26 mouse cellular contexts compared by ENCODE assay signal in genomic region chr2:64534869-64535268, GRCm38 (mm10).
DNase-seq lines count a peak whose midpoint lies in the region; ATAC-seq lines count a peak whose summit lies in the region.
"Had no signal": no experiment of that assay in that cellular context is flagged by ENCODE, and none has a peak within 500 bp of the region (broad histone marks: within the 10 kb centered on the region; RNA-seq: fewer than 3 reads in every experiment).

No protein-coding gene starts in this region.

- no peak for ATAC-seq in hindbrain, embryonic 15.5 days (ENCODE audit: low FRiP score, low read depth)
- no peak for ATAC-seq in hindbrain, embryonic 13.5 days (ENCODE audit: low FRiP score)
- ATAC-seq in lung, embryonic 16.5 days (ENCODE audit: low read depth), result peak; percentile 68
- no peak for ATAC-seq in embryonic facial prominence, embryonic 15.5 days (ENCODE audit: insufficient number of reproducible peaks, low FRiP score, low TSS enrichment, low read depth)
- ATAC-seq: CD4-positive, CD25-positive, alpha-beta regulatory T cell, adult 4 months; forebrain, embryonic 16.5 days; intestine, embryonic 15.5 days; liver, embryonic 12.5 days; liver, postnatal 0 days; midbrain, embryonic 13.5 days had no signal

- no peaks in the 10 kb centered on the region for H3K9me3 ChIP-seq in hindbrain, embryonic 15.5 days
- no peaks in the 10 kb centered on the region for H3K9me3 ChIP-seq in hindbrain, embryonic 13.5 days
- no peaks in the 10 kb centered on the region for H3K9me3 ChIP-seq in lung, embryonic 16.5 days (ENCODE audit: control insufficient read depth, low read length)
- H3K9me3 ChIP-seq in embryonic facial prominence, embryonic 15.5 days (replicated peaks), result no peaks in the 10 kb centered on the region
- no peaks in the 10 kb centered on the region for H3K9me3 ChIP-seq in limb, embryonic 10.5 days (replicated peaks)
- H3K9me3 ChIP-seq: heart, embryonic 13.5 days; intestine, embryonic 15.5 days; liver, embryonic 12.5 days; megakaryocyte, embryonic 14.5 days; midbrain, embryonic 13.5 days had no signal

- no peaks in the 10 kb centered on the region for H3K27me3 ChIP-seq in hindbrain, embryonic 15.5 days
- H3K27me3 ChIP-seq in hindbrain, embryonic 13.5 days, result no peaks in the 10 kb centered on the region
- no peaks in the 10 kb centered on the region for H3K27me3 ChIP-seq in lung, embryonic 16.5 days (ENCODE audit: control insufficient read depth, insufficient read depth, low read depth, low read length)
- no peaks in the 10 kb centered on the region for H3K27me3 ChIP-seq in embryonic facial prominence, embryonic 15.5 days
- no peaks in the 10 kb centered on the region for H3K27me3 ChIP-seq in limb, embryonic 10.5 days (ENCODE audit: low read depth, poor library complexity, severe bottlenecking)
- H3K27me3 ChIP-seq: heart, embryonic 13.5 days; intestine, embryonic 15.5 days; liver, embryonic 12.5 days; megakaryocyte, embryonic 14.5 days; midbrain, embryonic 13.5 days had no signal

- H3K9ac ChIP-seq in hindbrain, embryonic 15.5 days, result no peak overlapping the region
- H3K9ac ChIP-seq in hindbrain, embryonic 13.5 days, result no peak overlapping the region
- no peak overlapping the region for H3K9ac ChIP-seq in lung, embryonic 16.5 days (ENCODE audit: low read length)
- no peak overlapping the region for H3K9ac ChIP-seq in embryonic facial prominence, embryonic 15.5 days
- H3K9ac ChIP-seq: heart, embryonic 13.5 days; intestine, embryonic 15.5 days; liver, embryonic 12.5 days; liver, postnatal 0 days; midbrain, embryonic 13.5 days had no signal

- H3K4me2 ChIP-seq in hindbrain, embryonic 15.5 days, result peak overlapping the region; percentile 24; the same call in 1 of the 2 replicates
- no peak overlapping the region for H3K4me2 ChIP-seq in hindbrain, embryonic 13.5 days
- H3K4me2 ChIP-seq in lung, embryonic 16.5 days (ENCODE audit: low read depth, low read length), result peak overlapping the region; percentile 23; the same call in 1 of the 2 replicates
- peak overlapping the region; percentile 8; the same call in 1 of the 2 replicates for H3K4me2 ChIP-seq in embryonic facial prominence, embryonic 15.5 days (replicated peaks)
- H3K4me2 ChIP-seq: heart, embryonic 13.5 days; intestine, embryonic 15.5 days; liver, embryonic 12.5 days; midbrain, embryonic 13.5 days had no signal

- 57% methylated on average over 13 of the region's 13 CpGs for WGBS in hindbrain, embryonic 15.5 days
- WGBS in hindbrain, embryonic 13.5 days, result 61% methylated on average over 13 of the region's 13 CpGs
- WGBS in lung, embryonic 16.5 days, result 62% methylated on average over 13 of the region's 13 CpGs
- 53% methylated on average over 13 of the region's 13 CpGs for WGBS in embryonic facial prominence, embryonic 15.5 days
- WGBS in limb, embryonic 10.5 days, result 93% methylated on average over 13 of the region's 13 CpGs

- DNase-seq in lung, adult 18-20 months, result no peak
- peak; percentile 67 for DNase-seq in retina, postnatal 1 day
- DNase-seq in limb, embryonic 10.5 days (ENCODE audit: low spot score), result no peak
- DNase-seq: adrenal gland, postnatal 14 days; cerebellum, adult 2 months; cerebellum, postnatal 14 days; heart, postnatal 10 days; kidney, adult 2 months; kidney, postnatal 36 days; liver, postnatal 0 days; lung, postnatal 4 days; right cerebral cortex, postnatal 14 days; thymus, postnatal 14 days had no signal

- no peaks in the 10 kb centered on the region for H3K4me1 ChIP-seq in hindbrain, embryonic 15.5 days (replicated peaks)
- no peaks in the 10 kb centered on the region for H3K4me1 ChIP-seq in hindbrain, embryonic 13.5 days (replicated peaks)
- no peaks in the 10 kb centered on the region for H3K4me1 ChIP-seq in lung, embryonic 16.5 days (replicated peaks; ENCODE audit: control insufficient read depth, insufficient read depth, low read length)
- H3K4me1 ChIP-seq in embryonic facial prominence, embryonic 15.5 days, result no peaks in the 10 kb centered on the region
- no peaks in the 10 kb centered on the region for H3K4me1 ChIP-seq in limb, embryonic 10.5 days
- H3K4me1 ChIP-seq: heart, embryonic 13.5 days; intestine, embryonic 15.5 days; liver, embryonic 12.5 days; megakaryocyte, embryonic 14.5 days; midbrain, embryonic 13.5 days had no signal

- H3K36me3 ChIP-seq in hindbrain, embryonic 15.5 days, result no peaks in the 10 kb centered on the region
- no peaks in the 10 kb centered on the region for H3K36me3 ChIP-seq in hindbrain, embryonic 13.5 days
- H3K36me3 ChIP-seq in lung, embryonic 16.5 days (ENCODE audit: control insufficient read depth, insufficient read depth, low read length), result no peaks in the 10 kb centered on the region
- no peaks in the 10 kb centered on the region for H3K36me3 ChIP-seq in embryonic facial prominence, embryonic 15.5 days
- H3K36me3 ChIP-seq in limb, embryonic 10.5 days, result no peaks in the 10 kb centered on the region
- H3K36me3 ChIP-seq: heart, embryonic 13.5 days; intestine, embryonic 15.5 days; liver, embryonic 12.5 days; midbrain, embryonic 13.5 days had no signal

- H3K27ac ChIP-seq in hindbrain, embryonic 15.5 days (replicated peaks), result no peak overlapping the region
- H3K27ac ChIP-seq in hindbrain, embryonic 13.5 days, result no peak overlapping the region
- no peak overlapping the region for H3K27ac ChIP-seq in lung, embryonic 16.5 days (ENCODE audit: low read length)
- H3K27ac ChIP-seq in embryonic facial prominence, embryonic 15.5 days (replicated peaks), result no peak overlapping the region
- no peak overlapping the region for H3K27ac ChIP-seq in limb, embryonic 10.5 days
- H3K27ac ChIP-seq: heart, embryonic 13.5 days; intestine, embryonic 15.5 days; layer of hippocampus, adult 2 months; liver, embryonic 12.5 days; midbrain, embryonic 13.5 days had no signal

- H3K4me3 ChIP-seq in hindbrain, embryonic 15.5 days, result no peak overlapping the region
- H3K4me3 ChIP-seq in hindbrain, embryonic 13.5 days, result no peak overlapping the region
- H3K4me3 ChIP-seq in lung, embryonic 16.5 days (ENCODE audit: low read length), result peak overlapping the region; percentile 20
- H3K4me3 ChIP-seq in embryonic facial prominence, embryonic 15.5 days (replicated peaks), result no peak overlapping the region
- no peak overlapping the region for H3K4me3 ChIP-seq in limb, embryonic 10.5 days
- H3K4me3 ChIP-seq: erythroblast, embryonic 14.5 days; heart, embryonic 13.5 days; intestine, embryonic 15.5 days; layer of hippocampus, adult 2 months; liver, embryonic 12.5 days; megakaryocyte, embryonic 14.5 days; midbrain, embryonic 13.5 days had no signal
